Mouse (Mus musculus) spleen, adult 18-20 months (tissue): ENCODE data around the gene Ammecr1.

Experiments used
- DNase-seq, 2 experiments: peaks; one replicate each; pipeline ENCODE4 v3.0.0; 2022; ENCODE audit warnings: mixed read lengths in 2 of 2

Ammecr1 gene

DNA sequence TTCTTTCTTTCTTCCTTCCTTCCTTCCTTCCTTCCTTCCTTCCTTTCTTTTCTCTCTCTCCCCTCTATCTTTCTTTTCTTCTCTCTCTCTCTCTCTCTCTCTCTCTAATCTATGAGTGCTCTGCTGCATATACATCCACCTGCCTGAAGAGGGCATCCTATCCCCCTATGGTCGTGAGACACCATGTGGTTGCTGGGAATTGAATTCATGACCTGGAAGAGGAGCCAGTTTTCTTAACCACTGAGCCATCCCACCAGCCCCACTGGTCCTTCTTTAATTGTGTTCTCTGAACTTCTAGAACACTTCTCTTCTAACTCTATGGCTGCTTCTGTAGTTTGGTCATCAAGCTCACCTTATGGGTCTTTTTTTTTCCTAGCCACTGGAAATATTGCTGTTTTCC is 138.9 kb downstream of the Ammecr1 start:
- DNase-seq: no peak

DNA sequence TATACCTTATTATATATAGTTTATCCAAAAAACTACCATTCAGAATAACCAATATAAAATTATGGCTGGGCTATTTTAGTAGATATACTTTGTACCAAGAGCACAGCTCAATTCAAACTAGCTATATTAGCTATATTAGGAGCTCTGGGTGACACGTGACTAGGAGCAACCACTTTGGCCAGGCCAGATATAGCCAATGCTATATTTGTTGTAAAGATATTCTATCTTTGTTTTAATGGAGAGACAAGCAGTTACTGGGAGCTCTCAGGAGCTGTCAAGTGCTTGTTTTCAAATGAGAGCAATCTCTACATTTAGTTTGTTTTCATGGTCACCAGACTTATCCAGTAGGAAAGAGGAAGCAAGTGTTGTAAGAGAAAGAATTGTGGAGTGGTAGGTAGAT is 141.2 kb downstream of the Ammecr1 start:
- no peak for DNase-seq

- no peak for DNase-seq
These were observed 144.7 kb downstream of the Ammecr1 start for GRCm38 (mm10) chrX:142821846-142822245.

GRCm38 (mm10) chrX:142821239-142821638 is 145.3 kb downstream of the Ammecr1 start:
- DNase-seq: no peak

- DNase-seq: peak in 1 of 2 experiments; percentile 39
These were observed 148.4 kb downstream of the Ammecr1 start for GRCm38 (mm10) chrX:142818057-142818682.

GRCm38 (mm10) chrX:142813146-142813545 is 153.4 kb downstream of the Ammecr1 start:
- peak in 1 of 2 experiments; percentile 27 for DNase-seq

DNA sequence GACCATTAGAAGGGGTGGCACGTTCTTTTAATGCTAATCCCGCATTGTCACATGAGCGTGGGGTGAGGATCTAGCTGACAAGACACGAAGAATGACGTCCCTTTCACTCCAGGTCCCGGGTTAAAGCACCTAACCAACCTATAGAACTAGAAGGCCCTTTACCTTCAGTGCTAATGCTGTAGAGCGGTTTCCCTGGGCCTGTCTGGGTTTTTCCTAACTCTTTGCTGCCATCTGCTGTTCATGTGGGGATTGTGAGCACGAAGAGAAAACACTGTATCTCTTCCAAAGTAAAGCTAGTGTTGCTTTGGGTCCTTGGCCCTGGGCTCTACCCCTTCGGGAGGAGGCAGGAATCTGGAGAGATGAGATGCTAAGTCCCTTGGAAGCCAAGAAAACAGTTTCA is 158.1 kb downstream of the Ammecr1 start:
- peak in 1 of 2 experiments; percentile 30 for DNase-seq

GRCm38 (mm10) chrX:142806620-142807061 is 159.9 kb downstream of the Ammecr1 start:
- DNase-seq: no peak

DNA sequence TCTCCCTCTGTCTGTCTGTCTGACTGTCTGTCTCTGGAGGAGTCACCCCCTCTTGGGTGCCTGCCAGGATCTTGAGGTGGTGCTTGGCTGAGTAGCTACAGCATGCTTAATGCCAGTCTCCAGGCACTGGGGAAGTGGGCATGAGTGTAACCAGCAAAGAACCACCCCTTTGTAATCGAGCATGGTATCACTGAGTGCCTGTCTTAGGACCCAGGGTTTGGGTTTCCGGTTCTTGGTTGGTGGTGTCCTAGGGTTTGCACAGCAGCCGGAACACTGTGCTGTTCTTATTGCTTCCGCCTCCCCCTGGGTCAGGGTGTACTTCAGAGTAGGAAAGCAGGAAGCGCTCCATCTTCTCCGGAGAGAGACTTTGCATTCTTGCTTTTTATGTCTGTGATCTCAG is 160.4 kb downstream of the Ammecr1 start:
- DNase-seq: no peak

- no peak for DNase-seq
These were observed 161.9 kb downstream of the Ammecr1 start for GRCm38 (mm10) chrX:142804596-142804995.
